Mouse (Mus musculus) telencephalon, adult 2 months (tissue): ENCODE measurements around the gene Aen.

Experiments
- DNase-seq: peaks from one replicate; pipeline ENCODE4 v3.0.0-alpha.2; 2011; ENCODE audit warnings: low read depth, low spot score

Aen gene

GRCm38 (mm10) chr7:78893917-78894316 lies 1.7 kb upstream of the Aen start:
- no peak for DNase-seq

- DNase-seq: no peak
These were observed 517 bp upstream of the Aen start for GRCm38 (mm10) chr7:78895021-78895652.

GRCm38 (mm10) chr7:78897567-78897966 lies 1.9 kb downstream of the Aen start:
- DNase-seq: no peak

GRCm38 (mm10) chr7:78903174-78903870 lies 7.7 kb downstream of the Aen start:
- no peak for DNase-seq

GRCm38 (mm10) chr7:78904175-78904574 lies 8.5 kb downstream of the Aen start:
- DNase-seq: no peak

- DNase-seq: no peak
These were observed 13.4 kb downstream of the Aen start for GRCm38 (mm10) chr7:78909026-78909425.

GRCm38 (mm10) chr7:78910336-78911098 lies 14.9 kb downstream of the Aen start:
- DNase-seq: no peak

GRCm38 (mm10) chr7:78911209-78911608 lies 15.6 kb downstream of the Aen start:
- no peak for DNase-seq

GRCm38 (mm10) chr7:78912253-78912973 lies 16.8 kb downstream of the Aen start:
- DNase-seq: no peak

- no peak for DNase-seq
These were observed 17.4 kb downstream of the Aen start, which contains the start of gene Isg20 for GRCm38 (mm10) chr7:78912974-78913474. Gene Isg20, plus strand, starts transcription at chr7:78913424.

- DNase-seq: no peak
These were observed 18.2 kb downstream of the Aen start for GRCm38 (mm10) chr7:78913649-78914544.

GRCm38 (mm10) chr7:78914545-78914845 lies 18.8 kb downstream of the Aen start:
- DNase-seq: no peak

- DNase-seq: no peak
These were observed 19.3 kb downstream of the Aen start for GRCm38 (mm10) chr7:78914896-78915510.

GRCm38 (mm10) chr7:78918686-78919085 lies 23.0 kb downstream of the Aen start:
- no peak for DNase-seq

GRCm38 (mm10) chr7:78922506-78922905 lies 26.9 kb downstream of the Aen start:
- DNase-seq: no peak

- DNase-seq: peak; percentile 19
These were observed 28.6 kb downstream of the Aen start for GRCm38 (mm10) chr7:78924300-78924699.

- DNase-seq: no peak
These were observed 29.1 kb downstream of the Aen start for GRCm38 (mm10) chr7:78924796-78925195.

GRCm38 (mm10) chr7:78925680-78926079 lies 30.0 kb downstream of the Aen start:
- DNase-seq: no peak

- DNase-seq: no peak
These were observed 30.5 kb downstream of the Aen start for GRCm38 (mm10) chr7:78926156-78926555.

GRCm38 (mm10) chr7:78927266-78927665 lies 31.6 kb downstream of the Aen start:
- no peak for DNase-seq
